Mouse (Mus musculus): ENCODE data around the gene Gpr152.

DNA sequence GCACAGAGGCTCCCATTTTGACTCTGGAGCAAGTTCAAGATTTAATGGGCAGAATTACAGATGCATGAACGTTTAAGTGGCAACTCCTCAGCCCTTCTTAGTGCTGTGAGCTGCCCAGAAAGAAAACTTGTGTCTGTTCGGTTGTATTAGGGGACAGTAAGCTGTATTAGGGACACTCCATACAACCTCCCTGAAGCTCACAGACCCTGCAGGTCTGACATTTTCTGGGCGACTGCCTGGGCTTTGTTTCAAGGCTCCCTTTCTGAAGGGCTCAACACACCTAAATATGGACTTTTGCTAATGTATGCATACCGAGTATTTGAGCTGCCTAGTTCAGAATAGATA lies 23.9 kb downstream of the Gpr152 start:
- TF ChIP-seq CTCF (IDR thresholded peaks at IDR 0.05; ENCODE audit: borderline replicate concordance, insufficient read depth, low read depth, low read length) (no peak), POLR2A (IDR thresholded peaks at IDR 0.05; ENCODE audit: borderline replicate concordance, insufficient read depth, low read length) (no peak)
